In genomic region chr7:68721520-68721919, GRCm38 (mm10) we compare ENCODE assay signal across 34 mouse cellular contexts.
"Had no signal": no experiment of that assay in that cellular context is flagged by ENCODE, and none has a peak within 500 bp of the region (broad histone marks: within the 10 kb centered on the region; RNA-seq: fewer than 3 reads in every experiment).

No protein-coding gene starts in this region.

- H3K4me2 ChIP-seq: heart, embryonic 11.5 days; heart, embryonic 12.5 days; heart, embryonic 13.5 days; heart, embryonic 15.5 days; hindbrain, embryonic 12.5 days; hindbrain, embryonic 13.5 days; hindbrain, embryonic 14.5 days; hindbrain, embryonic 15.5 days; intestine, embryonic 15.5 days; kidney, embryonic 15.5 days had no signal

- H3K36me3 ChIP-seq: heart, embryonic 10.5 days; heart, embryonic 12.5 days; heart, embryonic 13.5 days; heart, embryonic 15.5 days; hindbrain, embryonic 10.5 days; hindbrain, embryonic 12.5 days; hindbrain, embryonic 13.5 days; hindbrain, embryonic 15.5 days; intestine, embryonic 15.5 days; kidney, embryonic 15.5 days had no signal

- H3K27me3 ChIP-seq: heart, embryonic 12.5 days; heart, embryonic 13.5 days; heart, embryonic 15.5 days; hindbrain, embryonic 12.5 days; hindbrain, embryonic 13.5 days; hindbrain, embryonic 15.5 days; intestine, embryonic 15.5 days; kidney, embryonic 15.5 days had no signal

- H3K4me3 ChIP-seq: heart, embryonic 10.5 days; heart, embryonic 12.5 days; heart, embryonic 13.5 days; heart, embryonic 15.5 days; hindbrain, embryonic 10.5 days; hindbrain, embryonic 12.5 days; hindbrain, embryonic 13.5 days; hindbrain, embryonic 15.5 days; intestine, embryonic 15.5 days; kidney, embryonic 15.5 days; layer of hippocampus, adult 2 months had no signal

- DNase-seq: heart, postnatal 10 days; heart, postnatal 36 days; heart, postnatal 4 days; kidney, adult 11 months; kidney, adult 18-20 months; kidney, adult 2 months; kidney, adult 8-10 months; kidney, adult 9 months; kidney, postnatal 10 days; kidney, postnatal 14 days; kidney, postnatal 25 days; kidney, postnatal 36 days; kidney, postnatal 4 days; layer of hippocampus, adult 9-11 months; layer of hippocampus, postnatal 36 days had no signal

- H3K27ac ChIP-seq: heart, embryonic 10.5 days; heart, embryonic 13.5 days; heart, embryonic 15.5 days; hindbrain, embryonic 10.5 days; hindbrain, embryonic 12.5 days; hindbrain, embryonic 13.5 days; hindbrain, embryonic 14.5 days; hindbrain, embryonic 15.5 days; hindbrain, postnatal 0 days; intestine, embryonic 15.5 days; kidney, embryonic 15.5 days; kidney, postnatal 0 days; layer of hippocampus, adult 2 months had no signal

- H3K9ac ChIP-seq: heart, embryonic 12.5 days; heart, embryonic 13.5 days; heart, embryonic 15.5 days; hindbrain, embryonic 12.5 days; hindbrain, embryonic 13.5 days; hindbrain, embryonic 14.5 days; hindbrain, embryonic 15.5 days; intestine, embryonic 15.5 days; kidney, embryonic 15.5 days had no signal

- H3K9me3 ChIP-seq: heart, embryonic 10.5 days; heart, embryonic 12.5 days; heart, embryonic 13.5 days; heart, embryonic 15.5 days; hindbrain, embryonic 10.5 days; hindbrain, embryonic 12.5 days; hindbrain, embryonic 13.5 days; hindbrain, embryonic 15.5 days; intestine, embryonic 15.5 days; kidney, embryonic 15.5 days had no signal

- ATAC-seq: hindbrain, embryonic 16.5 days; hindbrain, postnatal 0 days; inflammation-experienced regulatory T-cells, adult 6 months; intestine, embryonic 15.5 days; intestine, embryonic 16.5 days; intestine, postnatal 0 days had no signal
